Mouse (Mus musculus): Measurements from ENCODE around the gene Qsox2.

Gene Qsox2

DNA sequence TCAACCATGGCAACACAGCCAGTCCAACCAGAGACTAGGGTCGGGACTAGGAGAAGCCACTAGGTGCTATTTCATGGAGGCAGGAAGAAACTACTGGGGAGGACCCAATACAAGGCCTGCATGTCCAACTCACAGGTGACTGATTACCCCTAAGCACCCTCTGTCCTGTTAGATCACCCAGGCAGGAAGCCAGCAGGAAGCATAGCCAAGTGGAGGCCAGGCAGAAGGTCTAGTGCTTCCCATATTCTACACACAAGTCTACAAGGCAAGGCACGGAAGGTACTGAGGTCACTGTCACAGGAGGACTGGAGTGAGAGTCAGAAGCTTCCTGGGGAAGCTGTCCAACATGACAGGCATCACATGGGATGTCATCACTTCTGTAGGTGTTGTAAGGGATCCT lies 2.6 kb downstream of the Qsox2 start:
- Histone ChIP-seq H3K27me3 (ENCODE audit: insufficient read depth, low read length) (no peaks in the 10 kb centered on the region), H3K4me3 (replicated peaks; ENCODE audit: low read length) (no peak overlapping the region), H3K4me1 (replicated peaks; ENCODE audit: low read depth, low read length) (peaks cover 41% of the 10 kb centered on the region), H3K9me3 (ENCODE audit: low read length) (no peaks in the 10 kb centered on the region), H3K36me3 (ENCODE audit: insufficient read depth, low read length) (peaks cover 42% of the 10 kb centered on the region)
- no peak for TF ChIP-seq CTCF (conservative IDR thresholded peaks at IDR 0.05; ENCODE audit: low read length)
- TF ChIP-seq POU5F1 (IDR thresholded peaks at IDR 0.05; ENCODE audit: borderline replicate concordance, low read length): no peak
- TF ChIP-seq NANOG (IDR thresholded peaks at IDR 0.05; ENCODE audit: borderline replicate concordance, low read length): no peak

DNA sequence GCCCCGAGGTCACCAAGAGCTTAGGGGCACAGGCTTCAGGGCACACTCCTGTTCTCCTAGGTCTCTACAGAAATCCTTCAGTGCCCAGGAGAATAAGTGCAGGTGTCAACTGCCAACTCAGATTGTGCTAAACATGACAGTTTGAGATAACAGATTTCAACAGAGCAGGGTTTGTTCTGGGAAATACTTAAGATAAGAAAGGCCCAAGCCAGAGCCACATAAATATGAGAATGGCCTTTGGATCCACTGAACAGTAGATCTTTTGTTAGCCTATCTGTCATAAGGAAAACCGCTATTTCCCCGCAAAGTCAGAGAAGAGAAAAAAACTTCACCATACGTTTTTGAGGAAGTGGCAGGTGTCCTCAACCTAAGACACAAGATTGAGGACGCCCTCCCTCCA lies 3.1 kb downstream of the Qsox2 start:
- Histone ChIP-seq H3K4me1 (replicated peaks; ENCODE audit: low read depth, low read length) (peaks cover 41% of the 10 kb centered on the region), H3K4me3 (replicated peaks; ENCODE audit: low read length) (no peak overlapping the region), H3K36me3 (ENCODE audit: insufficient read depth, low read length) (peaks cover 46% of the 10 kb centered on the region), H3K9me3 (ENCODE audit: low read length) (no peaks in the 10 kb centered on the region), H3K27me3 (ENCODE audit: insufficient read depth, low read length) (no peaks in the 10 kb centered on the region)
- TF ChIP-seq NANOG (IDR thresholded peaks at IDR 0.05; ENCODE audit: borderline replicate concordance, low read length): no peak
- TF ChIP-seq CTCF (conservative IDR thresholded peaks at IDR 0.05; ENCODE audit: low read length): no peak
- no peak for TF ChIP-seq POU5F1 (IDR thresholded peaks at IDR 0.05; ENCODE audit: borderline replicate concordance, low read length)

DNA sequence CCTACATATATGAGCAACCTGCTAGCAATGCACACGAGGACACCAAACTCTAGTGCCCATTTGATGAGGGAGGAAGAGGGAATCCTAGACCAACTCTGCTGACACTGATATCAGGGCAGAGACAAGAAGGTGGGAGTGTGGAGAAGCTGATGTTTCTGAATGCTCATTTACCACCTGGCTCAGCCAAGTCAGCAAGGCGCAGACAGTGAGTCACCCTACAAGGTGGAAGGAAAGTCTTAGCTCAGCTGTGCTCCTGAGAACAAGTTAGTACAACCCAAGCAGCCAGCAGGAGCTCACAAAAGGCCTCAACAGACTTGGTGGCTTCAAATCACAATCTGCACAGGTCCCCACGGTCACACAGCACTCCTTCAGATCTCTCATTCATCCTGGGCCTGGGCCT lies 6.0 kb downstream of the Qsox2 start:
- TF ChIP-seq CTCF (conservative IDR thresholded peaks at IDR 0.05; ENCODE audit: low read length): no peak
- TF ChIP-seq POU5F1 (IDR thresholded peaks at IDR 0.05; ENCODE audit: borderline replicate concordance, low read length): no peak
- no peak for TF ChIP-seq NANOG (IDR thresholded peaks at IDR 0.05; ENCODE audit: borderline replicate concordance, low read length)
- Histone ChIP-seq H3K36me3 (ENCODE audit: insufficient read depth, low read length) (peaks cover 60% of the 10 kb centered on the region), H3K4me3 (replicated peaks; ENCODE audit: low read length) (no peak overlapping the region), H3K4me1 (replicated peaks; ENCODE audit: low read depth, low read length) (peaks cover 43% of the 10 kb centered on the region), H3K27me3 (ENCODE audit: insufficient read depth, low read length) (no peaks in the 10 kb centered on the region), H3K9me3 (ENCODE audit: low read length) (no peaks in the 10 kb centered on the region)

DNA sequence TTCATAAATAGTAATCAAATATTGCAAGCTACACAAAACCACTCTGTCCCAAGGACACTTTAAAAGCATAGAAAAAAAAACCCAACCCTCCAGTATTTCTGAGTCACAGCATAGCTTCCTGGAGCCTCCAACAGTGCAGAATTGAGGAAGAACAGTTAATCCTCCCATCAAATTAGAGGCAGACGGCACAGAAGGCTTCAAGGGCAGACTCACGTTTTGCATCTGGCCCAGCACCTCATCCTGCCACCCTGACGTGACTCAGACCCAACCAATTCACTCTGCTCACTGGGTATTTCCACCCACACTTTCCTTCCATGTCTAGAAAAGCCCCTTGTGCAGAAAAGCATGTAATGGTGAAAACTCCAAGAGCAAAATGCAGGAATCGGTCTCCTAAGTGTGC lies 7.1 kb downstream of the Qsox2 start:
- no peak overlapping the region for H3K4me3 ChIP-seq (replicated peaks; ENCODE audit: low read length)
- H3K9me3 ChIP-seq (ENCODE audit: low read length): no peaks in the 10 kb centered on the region
- peaks cover 70% of the 10 kb centered on the region for H3K36me3 ChIP-seq (ENCODE audit: insufficient read depth, low read length)
- no peaks in the 10 kb centered on the region for H3K27me3 ChIP-seq (ENCODE audit: insufficient read depth, low read length)
- peaks cover 34% of the 10 kb centered on the region for H3K4me1 ChIP-seq (replicated peaks; ENCODE audit: low read depth, low read length)
- TF ChIP-seq POU5F1 (IDR thresholded peaks at IDR 0.05; ENCODE audit: borderline replicate concordance, low read length): no peak
- no peak for TF ChIP-seq CTCF (conservative IDR thresholded peaks at IDR 0.05; ENCODE audit: low read length)
- TF ChIP-seq NANOG (IDR thresholded peaks at IDR 0.05; ENCODE audit: borderline replicate concordance, low read length): no peak

DNA sequence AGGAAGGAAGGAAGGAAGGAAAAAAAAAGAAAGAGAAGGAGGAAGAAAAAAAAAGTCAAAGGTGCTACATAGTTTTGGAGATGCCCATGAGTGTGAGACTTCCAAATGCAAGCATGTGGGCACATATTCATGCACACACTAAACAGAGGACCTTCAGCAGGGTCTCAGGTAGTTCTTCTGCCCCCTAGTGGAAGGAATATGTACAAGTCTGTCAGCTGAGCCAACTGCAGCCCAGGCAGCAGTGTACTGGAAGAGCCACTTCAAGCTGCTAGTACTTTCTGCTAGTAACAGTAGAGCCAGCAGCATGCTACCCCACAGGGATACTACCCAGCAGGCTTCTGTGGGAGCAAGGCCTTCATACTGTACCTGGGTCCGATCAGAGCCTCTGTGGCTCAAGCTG lies 9.5 kb downstream of the Qsox2 start:
- H3K4me1 ChIP-seq (replicated peaks; ENCODE audit: low read depth, low read length): peaks cover 20% of the 10 kb centered on the region
- H3K36me3 ChIP-seq (ENCODE audit: insufficient read depth, low read length): peaks cover 74% of the 10 kb centered on the region
- no peak for TF ChIP-seq NANOG (IDR thresholded peaks at IDR 0.05; ENCODE audit: borderline replicate concordance, low read length)
- no peak for TF ChIP-seq POU5F1 (IDR thresholded peaks at IDR 0.05; ENCODE audit: borderline replicate concordance, low read length)
- TF ChIP-seq CTCF (conservative IDR thresholded peaks at IDR 0.05; ENCODE audit: low read length): peak; percentile 66
- H3K27me3 ChIP-seq (ENCODE audit: insufficient read depth, low read length): no peaks in the 10 kb centered on the region
- no peak overlapping the region for H3K4me3 ChIP-seq (replicated peaks; ENCODE audit: low read length)
- no peaks in the 10 kb centered on the region for H3K9me3 ChIP-seq (ENCODE audit: low read length)

DNA sequence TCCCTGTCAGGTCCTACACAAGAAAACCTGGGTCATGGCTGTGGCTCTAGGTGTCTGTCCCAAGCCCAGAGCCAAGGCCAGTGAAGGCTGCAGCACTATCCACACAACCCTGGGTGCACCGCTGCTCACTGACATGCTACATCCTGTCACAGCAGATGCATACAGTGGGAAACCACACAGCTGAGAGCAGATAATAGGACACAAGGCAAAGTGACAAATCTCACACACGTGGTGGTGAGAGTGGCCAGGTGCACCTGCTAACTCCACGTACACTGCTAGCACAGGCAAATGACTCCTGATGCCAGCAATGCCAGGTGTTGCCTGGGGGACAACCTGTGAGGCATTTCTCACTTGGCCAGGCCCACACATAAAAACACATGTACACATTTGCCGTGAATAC lies 12.1 kb downstream of the Qsox2 start:
- H3K4me1 ChIP-seq (replicated peaks; ENCODE audit: low read depth, low read length): peaks cover 11% of the 10 kb centered on the region
- no peak overlapping the region for H3K4me3 ChIP-seq (replicated peaks; ENCODE audit: low read length)
- no peaks in the 10 kb centered on the region for H3K9me3 ChIP-seq (ENCODE audit: low read length)
- no peaks in the 10 kb centered on the region for H3K27me3 ChIP-seq (ENCODE audit: insufficient read depth, low read length)
- TF ChIP-seq NANOG (IDR thresholded peaks at IDR 0.05; ENCODE audit: borderline replicate concordance, low read length) (no peak), POU5F1 (IDR thresholded peaks at IDR 0.05; ENCODE audit: borderline replicate concordance, low read length) (no peak), CTCF (conservative IDR thresholded peaks at IDR 0.05; ENCODE audit: low read length) (no peak)
- H3K36me3 ChIP-seq (ENCODE audit: insufficient read depth, low read length): peaks cover 77% of the 10 kb centered on the region

DNA sequence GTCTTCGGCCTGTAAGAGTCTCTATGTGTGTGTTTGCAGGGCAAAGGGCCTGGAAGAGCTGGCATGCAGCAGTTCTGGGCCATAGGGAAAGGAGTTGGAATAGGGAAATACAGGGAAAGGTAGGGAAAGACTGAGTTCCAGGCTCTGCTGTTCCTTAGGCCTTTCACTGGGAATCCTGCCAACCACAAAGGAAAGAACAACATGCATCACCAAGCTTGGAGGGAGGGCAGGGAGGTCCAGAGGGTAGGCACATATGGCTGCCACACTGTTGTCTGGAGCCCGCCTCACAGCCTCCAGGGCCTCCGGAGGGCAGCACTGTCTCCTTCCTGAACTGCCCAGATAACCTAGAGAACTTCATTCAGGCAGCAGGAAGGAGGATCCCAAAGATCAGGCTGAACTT lies 13.4 kb downstream of the Qsox2 start:
- Histone ChIP-seq H3K36me3 (ENCODE audit: insufficient read depth, low read length) (peaks cover 83% of the 10 kb centered on the region), H3K4me1 (replicated peaks; ENCODE audit: low read depth, low read length) (peaks cover 11% of the 10 kb centered on the region), H3K4me3 (replicated peaks; ENCODE audit: low read length) (no peak overlapping the region), H3K9me3 (ENCODE audit: low read length) (no peaks in the 10 kb centered on the region), H3K27me3 (ENCODE audit: insufficient read depth, low read length) (no peaks in the 10 kb centered on the region)
- TF ChIP-seq NANOG (IDR thresholded peaks at IDR 0.05; ENCODE audit: borderline replicate concordance, low read length): no peak
- no peak for TF ChIP-seq CTCF (conservative IDR thresholded peaks at IDR 0.05; ENCODE audit: low read length)
- TF ChIP-seq POU5F1 (IDR thresholded peaks at IDR 0.05; ENCODE audit: borderline replicate concordance, low read length): no peak

DNA sequence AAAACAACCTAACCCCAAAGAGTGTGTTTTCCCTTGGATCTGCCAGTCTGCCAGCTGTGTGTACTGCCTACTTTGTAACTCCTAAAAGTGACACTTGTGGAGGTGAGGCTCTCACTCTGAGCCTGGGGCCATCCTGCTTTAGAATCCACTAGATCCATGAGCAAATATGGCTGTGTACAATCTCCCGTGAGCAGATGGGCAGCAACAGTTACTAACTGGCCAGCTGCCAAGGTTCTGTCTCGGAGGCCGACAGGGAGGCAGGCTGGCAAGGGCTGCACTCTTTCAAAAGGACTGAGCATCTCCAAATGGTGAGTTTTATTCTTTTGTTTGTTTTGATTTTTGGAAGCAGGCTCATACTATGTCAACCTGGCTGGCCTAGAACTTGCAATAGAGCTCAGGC lies 22.8 kb downstream of the Qsox2 start:
- no peak for TF ChIP-seq NANOG (IDR thresholded peaks at IDR 0.05; ENCODE audit: borderline replicate concordance, low read length)
- TF ChIP-seq POU5F1 (IDR thresholded peaks at IDR 0.05; ENCODE audit: borderline replicate concordance, low read length): no peak
- TF ChIP-seq CTCF (conservative IDR thresholded peaks at IDR 0.05; ENCODE audit: low read length): no peak

DNA sequence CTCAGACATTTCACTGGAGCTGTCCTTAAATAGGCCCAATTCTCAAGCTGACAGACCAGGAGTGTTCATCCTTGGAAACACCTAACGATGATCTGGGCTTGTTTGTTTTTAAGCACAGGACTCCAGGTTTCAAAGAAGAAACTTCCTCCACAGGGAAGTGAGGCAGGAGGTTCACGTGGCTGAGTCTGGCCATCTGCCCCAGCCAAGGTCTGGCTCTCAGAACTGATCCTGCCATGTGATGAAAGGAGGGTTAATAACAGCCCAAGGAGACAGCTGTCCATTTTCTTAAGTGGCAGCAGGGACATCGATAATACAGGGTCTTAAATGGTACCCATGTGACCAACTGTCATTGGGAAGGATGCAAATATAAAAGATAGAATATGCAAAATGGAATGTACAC lies 27.8 kb downstream of the Qsox2 start:
- Histone ChIP-seq H3K36me3 (ENCODE audit: insufficient read depth, low read length) (peaks cover 50% of the 10 kb centered on the region), H3K27me3 (ENCODE audit: insufficient read depth, low read length) (peaks cover 34% of the 10 kb centered on the region), H3K9me3 (ENCODE audit: low read length) (peaks cover 6% of the 10 kb centered on the region), H3K4me3 (replicated peaks; ENCODE audit: low read length) (no peak overlapping the region), H3K4me1 (replicated peaks; ENCODE audit: low read depth, low read length) (peaks cover 25% of the 10 kb centered on the region)
- TF ChIP-seq POU5F1 (IDR thresholded peaks at IDR 0.05; ENCODE audit: borderline replicate concordance, low read length) (no peak), NANOG (IDR thresholded peaks at IDR 0.05; ENCODE audit: borderline replicate concordance, low read length) (no peak), CTCF (conservative IDR thresholded peaks at IDR 0.05; ENCODE audit: low read length) (no peak)

More for the DNA sequence above, 22.8 kb downstream of the Qsox2 start:
- Histone ChIP-seq H3K4me1 (replicated peaks; ENCODE audit: low read depth, low read length) (no peaks in the 10 kb centered on the region), H3K36me3 (ENCODE audit: insufficient read depth, low read length) (peaks cover 94% of the 10 kb centered on the region), H3K9me3 (ENCODE audit: low read length) (peaks cover 6% of the 10 kb centered on the region), H3K27me3 (ENCODE audit: insufficient read depth, low read length) (no peaks in the 10 kb centered on the region), H3K4me3 (replicated peaks; ENCODE audit: low read length) (no peak overlapping the region)

Data from E14TG2a.4 (cell line).